Mouse (Mus musculus) cerebellum, postnatal 25 days (tissue): Measurements from ENCODE around the gene Pepd.

Experiments used
- DNase-seq, 2 experiments: peaks; one replicate each; pipeline ENCODE4 v3.0.0; 2021; ENCODE audit warnings: mixed read lengths in 2 of 2

Pepd gene

DNA sequence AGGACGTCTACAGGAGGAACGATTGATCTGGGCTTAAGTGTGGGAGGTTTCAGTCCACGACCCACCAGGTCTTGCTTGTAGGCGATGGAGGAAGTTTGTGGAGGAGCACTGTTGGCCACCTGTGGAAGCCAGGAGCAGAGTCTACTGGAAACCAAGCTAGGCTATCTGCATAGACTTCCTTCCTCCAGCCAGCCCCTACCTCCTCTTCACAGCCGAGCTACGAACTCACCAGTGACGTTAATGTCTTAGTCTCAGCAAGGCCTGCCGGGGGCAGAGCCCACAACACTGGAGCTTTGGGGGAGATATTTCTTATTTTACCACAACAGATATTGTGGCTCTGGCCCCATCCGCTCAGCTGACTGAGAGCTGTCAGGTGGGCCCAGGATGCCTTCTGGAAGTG is 73.0 kb downstream of the Pepd start:
- DNase-seq: no peak

DNA sequence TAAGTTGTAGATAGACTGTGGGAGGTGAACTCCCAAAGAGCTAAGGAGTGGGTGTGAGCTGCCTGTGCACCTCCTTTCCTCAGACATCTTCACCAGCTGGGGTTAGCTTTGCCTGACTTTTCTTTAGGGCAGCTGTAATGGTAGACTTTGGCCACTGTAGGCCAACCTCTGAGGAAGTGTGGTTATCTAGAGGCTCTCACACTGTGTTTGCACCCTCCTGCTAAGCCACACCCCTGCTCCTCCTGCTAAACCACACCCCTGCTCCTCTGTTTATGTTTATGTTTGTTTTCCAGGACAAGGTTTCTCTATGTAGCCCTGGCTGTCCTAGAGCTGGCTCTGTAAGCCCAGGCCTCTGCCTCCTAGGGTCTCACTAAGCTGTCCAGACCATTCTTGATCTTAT is 73.5 kb downstream of the Pepd start:
- no peak for DNase-seq

DNA sequence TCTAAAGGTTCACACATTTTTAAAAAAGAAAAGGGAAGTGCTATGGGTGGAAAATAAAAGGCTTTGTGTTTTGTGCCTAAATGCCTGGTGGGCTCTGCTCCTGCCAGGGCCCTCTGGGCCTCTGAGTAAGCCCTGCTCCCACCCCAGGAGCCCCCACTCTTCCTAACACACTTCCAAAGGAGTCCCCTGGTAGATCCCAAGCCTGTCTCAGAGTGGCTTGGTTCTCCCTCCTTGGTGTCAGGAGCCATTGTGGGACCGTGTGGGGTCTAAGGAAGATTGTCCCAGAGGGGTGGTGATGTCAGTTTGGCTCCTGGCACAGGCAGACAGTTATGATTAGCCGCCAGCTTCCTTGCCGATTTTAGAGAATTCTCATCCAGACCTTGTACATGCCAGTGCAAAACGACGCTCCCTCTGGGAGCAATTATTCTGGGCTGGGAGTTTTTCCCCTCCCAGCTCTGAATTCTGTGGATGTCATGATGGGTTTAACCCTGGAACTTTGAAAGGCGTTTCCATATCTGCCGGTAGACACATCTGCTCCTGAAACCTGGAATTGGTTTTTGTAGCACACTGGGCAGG is 74.5 kb downstream of the Pepd start:
- no peak for DNase-seq

DNA sequence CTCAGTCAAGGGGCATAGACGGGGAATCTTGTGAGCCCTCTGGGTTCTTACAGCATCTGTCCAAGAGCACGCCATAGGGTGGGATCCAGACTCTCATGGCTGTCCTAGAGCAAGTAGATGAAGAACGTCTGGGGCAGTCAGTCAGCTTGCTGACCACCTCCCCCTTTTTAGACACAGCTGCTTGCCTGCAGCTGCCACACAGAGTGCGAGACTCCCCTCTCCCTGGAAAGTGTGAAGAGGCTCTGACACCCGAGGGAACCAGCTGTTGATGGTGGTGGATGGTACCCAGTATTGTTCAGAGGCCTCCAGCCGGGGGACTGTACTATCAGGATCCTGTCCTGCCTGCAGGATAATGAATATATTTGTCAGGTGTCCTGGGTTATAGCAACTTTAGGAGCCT is 75.1 kb downstream of the Pepd start:
- no peak for DNase-seq

DNA sequence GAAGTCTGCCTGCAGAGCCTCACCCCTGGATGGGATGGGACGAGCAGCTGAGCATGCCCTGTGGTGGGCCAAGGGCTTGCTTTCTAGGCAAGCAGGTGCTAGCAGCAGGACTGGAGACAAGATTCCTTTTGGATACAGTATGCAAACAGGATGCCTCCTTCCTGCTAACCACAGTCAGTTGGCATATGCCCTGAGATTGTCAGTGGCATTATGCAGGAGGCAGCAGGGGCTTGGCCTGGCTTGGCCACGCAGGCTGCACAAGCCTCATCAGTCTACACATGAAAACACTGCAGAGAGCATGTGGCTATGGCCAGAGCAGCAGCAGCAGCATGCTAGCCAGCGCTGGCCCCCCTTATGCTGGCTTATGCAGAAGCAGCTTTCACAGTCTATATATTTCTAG is 76.3 kb downstream of the Pepd start:
- peak; percentile 16 to 28 for DNase-seq

DNA sequence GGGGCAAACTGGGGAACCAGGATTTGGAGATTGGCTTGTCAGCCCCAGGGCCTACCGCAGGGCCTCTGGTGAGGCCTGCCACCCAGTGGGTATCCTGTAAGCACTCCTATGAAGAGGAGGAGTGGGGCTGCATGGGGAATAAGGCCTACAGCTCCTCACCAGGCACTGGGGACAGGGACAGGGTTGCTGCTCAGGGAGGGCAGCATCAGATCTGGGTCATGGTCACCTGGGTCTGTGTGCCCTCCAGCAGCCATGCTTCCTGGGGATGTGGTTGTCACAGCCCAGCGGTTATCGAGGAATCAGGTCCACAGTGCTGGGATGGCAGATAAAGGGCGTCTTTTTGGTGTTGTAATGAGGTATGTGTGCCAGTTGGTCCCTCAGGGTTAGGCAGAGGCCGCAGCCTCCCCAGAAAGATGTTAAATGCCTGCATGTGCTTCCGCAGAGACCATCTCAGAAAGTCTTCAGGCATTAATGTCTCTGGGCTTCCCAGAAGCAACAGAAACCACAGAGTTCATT is 79.6 kb downstream of the Pepd start:
- DNase-seq: no peak

DNA sequence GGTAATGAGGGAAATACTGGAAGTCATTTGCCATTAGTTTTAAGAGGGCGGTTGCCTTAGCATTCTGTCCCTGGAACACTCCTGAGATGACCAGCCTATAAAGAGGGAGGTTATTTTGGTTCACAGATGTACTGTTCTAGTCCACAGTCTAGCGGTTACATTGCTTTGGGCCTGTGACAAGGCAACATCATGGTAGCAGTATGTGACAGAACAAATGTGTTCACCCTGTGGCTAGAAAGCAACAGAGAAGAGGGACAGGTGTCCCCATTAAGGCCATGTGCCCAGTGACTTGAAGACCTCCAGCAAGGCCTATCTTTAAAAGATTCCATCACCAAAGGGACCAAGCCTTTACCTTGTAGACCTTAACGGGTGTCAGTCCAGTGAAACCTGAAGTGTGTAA is 80.6 kb downstream of the Pepd start:
- no peak for DNase-seq

DNA sequence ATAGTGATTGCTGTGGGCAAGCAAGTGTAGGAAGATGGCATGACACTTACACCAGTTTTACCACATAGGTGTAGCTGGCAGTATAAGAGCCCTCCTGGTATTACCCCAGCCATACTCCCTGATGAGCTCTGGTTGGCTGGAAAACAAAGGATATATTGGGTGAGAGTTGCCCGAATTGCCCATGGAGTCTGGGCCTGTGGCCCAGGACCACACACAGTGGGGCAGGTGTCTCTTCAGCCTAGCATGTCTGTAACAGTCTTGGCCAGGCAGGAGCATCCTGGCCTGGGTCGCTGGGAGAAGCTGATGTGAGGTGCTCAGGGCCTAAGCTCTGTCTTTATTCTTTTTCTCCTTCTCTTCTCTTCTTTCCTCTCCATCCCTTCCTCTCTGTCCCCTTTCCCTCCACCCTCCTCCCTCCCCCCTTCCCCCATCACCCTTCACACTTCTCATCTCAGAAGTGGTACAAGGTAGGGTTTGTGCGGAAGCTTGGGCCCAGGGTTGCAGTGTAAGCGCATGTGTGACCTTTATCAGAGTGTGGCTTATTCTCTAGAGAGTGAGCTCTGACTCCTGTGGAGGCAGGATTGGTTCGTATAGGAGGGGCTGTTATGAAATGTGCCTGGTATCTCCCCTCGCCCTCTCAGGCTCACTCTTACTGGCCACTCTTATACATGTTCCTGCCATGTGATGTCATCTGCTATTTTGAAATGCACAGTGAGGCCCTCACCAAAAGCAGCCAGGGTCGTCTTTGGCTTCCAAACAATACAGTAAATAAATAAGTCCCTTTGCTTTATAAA is 83.9 kb downstream of the Pepd start:
- no peak for DNase-seq

DNA sequence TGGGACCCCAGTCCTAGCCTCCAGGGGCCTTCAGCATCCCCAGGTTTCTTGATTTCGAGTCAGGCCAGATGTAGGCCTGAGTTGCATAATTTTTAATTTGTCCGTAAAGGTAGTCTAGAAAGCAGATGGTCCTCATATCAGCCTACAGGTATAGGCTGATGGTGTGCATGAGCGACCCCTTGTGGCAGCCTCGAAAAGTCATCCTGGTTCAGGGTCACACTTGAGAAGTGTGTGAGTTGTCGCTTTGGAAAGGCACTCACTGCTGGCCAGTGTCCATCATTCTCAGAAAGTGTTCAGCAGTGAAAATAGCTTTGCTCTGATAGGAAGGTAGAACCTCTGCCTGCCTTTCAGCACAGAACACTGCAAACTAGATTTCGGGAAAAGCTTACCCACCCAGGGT is 88.7 kb downstream of the Pepd start:
- DNase-seq: peak; percentile 44 to 66

DNA sequence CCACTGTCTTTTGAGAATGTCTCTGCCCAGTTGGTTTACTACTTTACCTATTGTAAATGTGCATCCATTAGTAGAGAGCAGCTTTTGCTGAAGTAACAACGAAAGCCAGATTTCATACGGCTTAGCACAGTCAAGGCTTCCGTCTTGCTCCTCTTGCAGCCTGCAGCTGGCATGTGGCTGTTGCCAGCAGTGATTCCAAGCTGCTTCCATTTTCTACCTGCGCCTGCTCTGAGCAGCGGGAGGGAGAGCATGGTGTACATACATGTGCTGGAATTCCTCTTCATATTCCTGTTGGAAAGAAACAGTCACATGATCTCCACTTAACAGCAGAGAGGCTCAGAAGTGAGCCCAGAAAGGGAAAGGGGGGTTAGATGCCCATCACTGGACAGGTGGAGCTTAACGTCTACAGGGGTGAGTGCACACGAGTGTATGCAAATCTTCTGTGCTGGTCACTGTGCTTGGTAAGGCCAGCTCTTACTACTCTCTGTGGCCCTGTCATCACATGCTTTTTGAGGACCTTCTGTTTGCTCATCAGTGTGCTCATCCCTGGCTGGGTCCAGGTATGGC is 91.1 kb downstream of the Pepd start:
- no peak for DNase-seq

DNA sequence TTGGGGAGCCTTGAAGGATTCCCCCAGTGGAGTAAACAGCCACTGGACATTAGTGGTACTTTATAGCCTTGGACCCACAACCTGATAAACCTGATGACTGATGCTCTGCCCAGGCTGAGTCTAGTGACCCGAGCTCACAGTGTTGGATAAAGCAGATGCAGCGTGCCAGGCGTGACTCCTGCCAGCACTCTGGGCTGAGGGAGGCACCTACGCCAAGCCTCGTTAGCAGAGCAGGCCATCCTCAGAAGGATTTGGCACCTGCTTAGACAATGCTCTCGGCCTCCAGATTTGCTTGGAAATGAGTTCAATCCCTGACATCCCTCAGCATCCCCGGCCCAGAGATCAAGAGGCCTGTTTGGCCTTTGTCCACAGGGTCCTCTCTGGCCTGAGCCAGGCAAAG is 94.5 kb downstream of the Pepd start:
- no peak for DNase-seq

DNA sequence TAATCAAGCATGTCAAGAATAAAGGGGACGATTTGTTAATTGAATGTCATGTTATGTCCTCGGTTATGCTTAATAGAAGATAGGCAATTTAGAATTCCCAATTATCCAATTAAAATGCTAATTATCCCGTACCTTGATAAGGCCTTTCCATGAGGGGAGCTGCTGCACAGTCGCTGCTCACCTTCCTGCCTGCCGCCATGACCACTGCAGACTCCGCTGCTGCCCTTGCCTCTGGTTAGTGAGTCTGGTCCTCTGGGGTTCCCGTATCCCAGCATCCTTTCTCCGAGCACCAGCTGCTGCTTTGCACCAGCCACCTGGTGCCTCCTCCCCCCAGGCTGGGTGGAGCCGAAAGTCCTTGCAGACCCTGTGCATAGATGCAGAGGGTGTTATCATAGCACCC is 101.0 kb downstream of the Pepd start:
- no peak for DNase-seq

DNA sequence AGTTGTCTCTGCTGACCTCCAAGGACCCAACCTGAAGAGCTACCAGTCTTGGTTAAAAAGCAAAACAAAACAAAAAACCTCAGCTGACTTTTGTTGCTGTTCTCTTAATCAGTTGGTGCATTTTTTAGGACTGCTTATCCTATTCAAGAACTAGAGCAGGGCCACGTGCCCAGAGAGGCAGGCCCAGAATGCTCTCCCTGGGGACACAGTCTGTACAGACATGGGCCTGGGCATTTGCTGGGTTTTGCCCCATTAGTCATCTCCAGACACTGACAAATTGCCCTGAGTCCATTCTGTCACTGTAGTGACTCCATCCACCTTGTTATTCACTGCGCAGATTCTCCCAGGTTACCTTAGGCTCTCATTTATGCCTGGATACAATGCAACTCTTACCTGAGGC is 103.1 kb downstream of the Pepd start:
- DNase-seq: no peak

DNA sequence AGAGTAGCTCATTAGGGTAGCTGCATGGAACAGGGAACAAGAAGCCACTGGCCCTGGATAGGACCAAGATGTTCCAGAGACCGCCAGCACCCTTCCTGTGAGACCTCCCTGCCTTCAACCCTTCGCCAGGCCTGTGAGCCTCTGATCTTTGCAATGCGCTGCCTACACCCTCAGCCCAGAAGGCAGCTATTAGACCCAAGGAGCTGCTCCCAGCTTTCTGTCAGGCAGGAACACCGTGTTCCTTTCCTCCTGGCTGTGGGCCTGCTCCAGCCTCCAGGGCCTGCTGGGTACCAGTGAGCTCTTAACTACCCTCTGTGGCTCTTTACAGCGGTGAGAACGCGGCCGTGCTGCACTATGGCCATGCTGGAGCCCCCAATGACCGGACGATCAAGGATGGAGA is 109.2 kb downstream of the Pepd start:
- DNase-seq: no peak

DNA sequence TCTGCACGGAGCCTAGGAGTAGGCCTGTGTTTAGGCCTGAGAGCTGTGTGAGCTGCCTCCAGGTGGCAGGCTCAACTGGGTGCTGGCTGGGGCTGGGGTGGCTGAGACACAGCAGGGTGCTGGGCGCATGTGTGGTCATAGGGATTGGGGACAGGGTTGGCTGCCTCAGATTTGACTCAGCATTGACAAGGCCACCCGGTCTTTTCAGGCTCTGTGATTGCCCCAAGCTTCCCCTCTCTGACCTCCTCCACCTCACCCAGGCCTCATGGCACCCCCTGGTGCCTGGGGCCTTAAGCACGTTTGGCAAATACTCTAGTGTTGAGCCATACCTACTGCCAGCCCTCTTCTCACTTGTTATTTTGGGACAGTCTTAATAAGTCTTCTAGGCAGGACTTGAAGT is 111.1 kb downstream of the Pepd start:
- DNase-seq: no peak

DNA sequence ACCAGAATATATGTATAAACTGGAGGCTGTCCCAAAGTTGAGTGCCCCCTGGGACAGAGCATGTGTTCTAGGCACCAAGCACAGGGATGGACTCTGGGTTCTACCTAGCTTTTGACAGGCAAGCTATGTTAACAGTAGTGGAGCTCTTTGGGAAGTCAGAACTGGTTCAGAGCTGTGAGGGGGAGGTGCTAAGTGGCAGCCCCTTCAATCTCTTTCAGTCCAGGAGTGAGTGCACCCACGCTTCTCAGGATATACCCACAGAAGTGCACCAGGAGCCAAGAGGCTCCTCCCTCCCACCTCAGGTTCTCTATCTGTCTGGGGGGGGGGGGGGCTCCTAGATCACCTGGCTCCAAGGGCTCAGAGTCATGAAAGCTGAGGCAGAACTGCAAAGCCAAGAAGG is 112.2 kb downstream of the Pepd start:
- DNase-seq: no peak

DNA sequence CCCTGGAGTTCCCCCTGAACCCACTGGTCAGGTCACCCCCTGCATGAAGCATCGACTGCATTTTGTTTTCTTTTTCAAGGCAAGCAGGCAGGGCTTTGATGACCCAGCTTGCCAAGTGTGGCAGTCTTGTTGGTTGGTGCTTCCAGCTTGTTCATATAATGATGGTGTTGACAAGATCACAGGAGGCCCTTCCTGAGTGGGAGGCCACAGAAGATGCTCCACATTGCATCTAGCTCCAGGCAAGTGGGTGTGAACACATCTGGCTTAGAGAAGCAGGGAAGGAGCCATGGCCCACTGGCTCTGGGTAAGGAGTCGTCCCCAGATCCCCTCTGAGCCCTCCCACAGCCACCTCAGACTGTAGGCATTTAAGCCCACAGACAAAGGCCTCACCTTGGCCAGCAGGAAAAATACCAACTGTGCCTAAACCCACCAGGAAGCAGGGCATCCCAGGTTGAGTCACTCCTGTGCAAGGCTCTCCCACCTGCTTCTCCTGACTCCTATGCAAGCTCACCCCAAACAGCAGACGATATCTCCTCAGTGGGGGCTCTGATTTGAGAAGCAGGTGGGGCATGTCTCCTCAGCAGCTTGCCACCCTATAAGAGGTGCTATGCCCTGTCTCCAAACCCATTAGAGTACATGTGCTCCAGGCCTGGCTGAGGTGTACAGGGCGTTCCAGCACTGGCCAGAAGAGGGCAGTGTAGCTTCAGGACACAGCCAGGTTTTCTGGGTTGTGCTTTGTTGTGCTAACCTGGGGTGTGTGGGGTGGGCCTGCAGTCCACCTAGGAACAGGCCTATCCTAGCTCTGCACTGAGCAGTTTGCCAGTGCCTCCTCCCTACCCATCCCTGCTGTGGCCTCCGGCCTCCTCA is 113.5 kb downstream of the Pepd start:
- DNase-seq: peak; percentile 86 to 90

DNA sequence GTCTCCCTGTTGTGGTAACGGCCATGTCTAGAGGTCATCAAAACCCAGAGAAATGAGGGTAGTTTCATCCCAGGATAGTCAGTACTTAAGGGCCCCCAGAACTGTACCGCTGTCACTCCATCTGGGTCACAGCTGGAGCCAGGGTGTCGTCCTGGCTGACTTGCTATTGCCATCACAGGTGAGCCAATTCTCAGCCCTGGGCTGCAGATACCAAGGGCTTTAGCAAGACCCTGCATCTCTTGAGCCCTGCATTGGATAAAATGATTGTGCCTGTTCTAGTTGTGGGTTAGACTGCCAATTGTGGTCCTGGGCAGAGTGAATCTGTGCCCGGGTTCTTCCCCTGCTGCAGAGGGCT is 114.1 kb downstream of the Pepd start:
- DNase-seq: no peak

DNA sequence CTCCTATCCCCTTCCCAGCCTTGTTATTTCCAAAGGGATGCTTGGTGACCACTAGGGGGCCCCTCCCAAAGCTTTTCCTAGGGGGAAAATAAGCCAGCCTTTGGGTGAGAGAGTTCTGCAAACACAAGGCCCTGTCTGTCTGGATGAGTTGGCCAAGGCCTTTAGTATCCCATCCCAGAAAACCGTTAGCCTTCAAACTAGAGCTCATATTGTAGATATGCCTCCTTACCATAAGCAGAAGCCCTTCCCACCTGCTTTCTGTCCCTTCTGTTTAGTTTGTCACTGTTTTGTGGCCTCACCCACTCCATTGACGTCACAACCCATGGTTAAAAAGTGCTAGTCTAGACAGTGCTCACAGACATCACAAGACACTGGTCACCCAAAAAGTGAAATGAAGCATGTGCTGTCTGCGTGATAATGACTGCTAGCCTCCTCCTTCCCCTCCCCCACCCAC is 114.7 kb downstream of the Pepd start:
- DNase-seq: peak in 1 of 2 experiments; percentile 62

DNA sequence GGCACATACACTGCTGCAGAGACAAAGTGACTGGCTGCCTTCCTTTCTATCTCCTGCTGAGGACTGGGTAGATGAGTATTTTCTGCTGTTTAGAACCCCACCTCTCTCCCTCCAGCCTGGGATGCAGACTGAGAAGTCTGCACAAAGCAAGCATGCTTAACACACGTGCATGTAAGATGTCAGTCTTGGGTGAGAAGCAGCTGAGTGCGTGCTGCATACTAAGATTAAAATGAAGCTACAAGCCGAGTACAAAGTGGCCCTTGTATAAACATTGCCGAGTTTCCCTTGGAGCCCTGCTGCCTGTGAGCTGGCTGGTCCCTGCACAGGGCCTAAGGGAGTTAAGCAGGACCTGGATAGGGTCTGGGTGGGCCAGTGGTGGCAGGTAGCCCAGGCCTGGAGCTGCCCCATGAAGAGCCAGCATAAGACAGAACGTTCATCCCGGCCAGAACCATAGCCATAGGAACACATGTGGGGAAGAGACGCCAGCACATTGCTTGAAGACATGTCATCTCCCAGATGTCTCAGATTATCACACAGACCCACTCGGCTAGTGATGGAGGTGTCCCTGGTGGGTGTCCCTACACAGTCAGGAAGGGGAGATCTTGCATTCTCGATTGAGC is 115.7 kb downstream of the Pepd start:
- DNase-seq: no peak

DNA sequence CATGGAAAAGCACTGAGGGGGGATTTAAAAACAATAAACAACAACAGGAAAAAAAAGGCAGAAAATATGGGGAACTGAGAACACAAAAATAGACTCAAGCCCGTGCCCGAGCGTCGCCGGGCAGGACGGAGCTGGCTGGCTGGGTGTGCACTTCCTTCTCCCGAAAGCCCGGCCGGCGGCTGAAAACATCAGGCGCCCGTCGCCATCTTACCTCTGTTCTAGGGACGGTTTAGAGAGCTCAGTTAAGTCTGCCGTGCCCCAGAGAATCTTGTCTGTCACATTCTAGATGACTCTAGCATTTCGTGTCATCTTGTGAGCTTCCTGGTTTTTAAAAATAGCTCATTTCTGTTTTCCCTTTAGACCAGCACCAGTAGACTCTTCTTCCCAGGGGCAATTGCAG is 116.4 kb downstream of the Pepd start:
- DNase-seq: no peak

DNA sequence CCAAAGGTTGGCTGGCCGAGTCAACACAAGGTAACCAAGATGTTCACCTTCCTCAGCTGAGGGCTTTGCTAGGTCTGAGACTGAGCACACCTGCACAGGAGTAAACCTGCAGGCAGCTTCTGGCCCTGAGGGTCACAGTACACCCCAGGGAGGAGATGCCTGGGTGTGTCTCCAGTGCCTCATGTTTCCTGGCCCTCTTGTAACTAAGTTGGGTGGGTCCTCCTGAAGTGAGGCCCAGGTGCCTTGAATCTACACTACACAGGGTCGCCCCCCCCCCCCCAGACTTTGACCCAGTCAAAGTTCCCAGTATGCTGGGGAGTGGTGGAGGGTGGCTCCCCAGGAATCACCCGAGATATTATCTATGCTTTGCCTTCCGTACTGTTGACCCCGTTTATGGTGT is 117.0 kb downstream of the Pepd start:
- DNase-seq: no peak

DNA sequence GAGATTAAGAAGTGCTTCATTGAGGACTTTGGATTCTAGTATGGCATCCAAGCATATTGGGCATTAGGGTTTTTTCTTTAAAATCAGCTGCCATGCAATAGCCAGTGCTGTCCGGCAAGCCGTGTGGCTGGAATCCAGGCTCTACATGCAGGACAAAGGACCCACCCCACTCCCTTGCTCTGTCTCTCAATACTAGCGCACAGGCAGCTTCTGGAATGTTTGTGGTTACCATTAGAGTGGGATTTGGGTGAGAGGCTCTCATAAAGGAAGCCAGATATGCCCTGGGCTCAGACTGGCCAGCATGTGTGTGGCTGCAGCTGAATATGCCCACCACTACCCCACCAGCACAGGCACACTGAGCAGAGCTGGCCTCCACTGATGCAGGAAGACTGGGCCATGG is 117.5 kb downstream of the Pepd start:
- DNase-seq: no peak
